Mouse (Mus musculus): ENCODE results near the gene Snap23.

DNA sequence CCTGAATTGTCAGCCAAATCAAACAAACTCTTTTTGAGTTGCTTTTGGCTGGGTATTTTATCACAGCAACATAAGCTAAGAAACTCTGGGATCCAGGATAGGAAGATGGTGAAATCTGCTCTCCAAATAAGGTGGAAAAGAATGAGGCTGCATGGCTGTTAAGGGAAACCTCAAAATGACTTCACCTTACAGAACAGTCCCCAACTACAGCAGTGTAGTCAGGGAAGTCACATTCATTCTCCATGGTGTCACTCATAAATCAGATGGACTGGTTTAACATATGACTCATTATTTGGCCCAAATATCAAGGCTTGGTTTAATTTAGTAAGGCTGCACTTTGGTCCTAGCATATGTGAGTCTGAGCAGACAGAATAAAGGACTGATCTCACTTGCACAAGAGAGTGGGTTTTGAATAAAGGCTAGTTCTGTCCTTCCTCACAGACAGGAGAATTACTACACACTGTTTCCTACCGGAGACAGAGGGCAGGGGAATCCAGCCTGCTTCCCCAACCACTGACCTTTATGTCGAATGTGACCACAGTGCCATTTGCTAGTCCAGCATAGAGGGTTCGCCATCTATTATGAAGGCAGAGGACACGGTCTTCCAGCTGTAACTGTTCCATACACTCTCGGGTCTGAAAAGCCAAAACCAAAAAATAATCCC is 48.8 kb upstream of the Snap23 start:
- TF ChIP-seq CTCF (IDR thresholded peaks at IDR 0.05; ENCODE audit: low read depth) = no peak
- TF ChIP-seq EP300 (IDR thresholded peaks at IDR 0.05; ENCODE audit: low read depth) = no peak

Data from liver, postnatal 0 days (tissue).